Mouse (Mus musculus): ENCODE results near the gene 4931428L18Rik.

GRCm38 (mm10) chr1:31222564-31222963, at the start of gene 4931428L18Rik, which contains the start of gene Pih1d3:
- TF ChIP-seq ZC3H11A (IDR thresholded peaks at IDR 0.05; ENCODE audit: borderline replicate concordance, low read depth, low read length) (no peak), ZNF384 (IDR thresholded peaks at IDR 0.05; ENCODE audit: low read depth, low read length) (no peak), CHD2 (IDR thresholded peaks at IDR 0.05; ENCODE audit: low read depth, low read length) (no peak)

All from ES-E14 (cell line).